Mouse (Mus musculus): Measurements from ENCODE around the gene Fam71b. TPM values are rescaled to one million over a fixed set of nuclear protein-coding genes. Genes with fewer than 3 reads are reported as not detected.

The Fam71b gene
- polyA plus RNA-seq, 1 experiment from 2014 or later, result not detected

GRCm38 (mm10) chr11:46443152-46443551 is 46.8 kb downstream of the Fam71b start:
- no peak for ATAC-seq
- Histone ChIP-seq H3K36me3 (no peaks in the 10 kb centered on the region; the same call in 1 of the 2 replicates), H3K4me2 (replicated peaks) (no peak overlapping the region), H3K4me3 (replicated peaks) (no peak overlapping the region), H3K27ac (no peak overlapping the region), H3K9me3 (no peaks in the 10 kb centered on the region), H3K9ac (no peak overlapping the region), H3K27me3 (replicated peaks) (no peaks in the 10 kb centered on the region), H3K4me1 (replicated peaks) (no peaks in the 10 kb centered on the region)
- 87% methylated on average over 1 of the region's 1 CpGs for WGBS

GRCm38 (mm10) chr11:46443979-46444378 is 47.6 kb downstream of the Fam71b start:
- 80% methylated on average over 5 of the region's 5 CpGs for WGBS
- H3K4me3 ChIP-seq (replicated peaks), result no peak overlapping the region
- no peaks in the 10 kb centered on the region for H3K27me3 ChIP-seq (replicated peaks)
- ATAC-seq, result no peak
- no peak overlapping the region for H3K27ac ChIP-seq
- no peak overlapping the region for H3K4me2 ChIP-seq (replicated peaks)
- no peaks in the 10 kb centered on the region for H3K9me3 ChIP-seq
- H3K9ac ChIP-seq, result no peak overlapping the region
- no peaks in the 10 kb centered on the region; the same call in 1 of the 2 replicates for H3K36me3 ChIP-seq
- no peaks in the 10 kb centered on the region for H3K4me1 ChIP-seq (replicated peaks)

GRCm38 (mm10) chr11:46446150-46446549 is 49.8 kb downstream of the Fam71b start:
- no peaks in the 10 kb centered on the region for H3K27me3 ChIP-seq (replicated peaks)
- no peak overlapping the region for H3K4me3 ChIP-seq (replicated peaks)
- ATAC-seq, result no peak
- H3K9me3 ChIP-seq, result no peaks in the 10 kb centered on the region
- no peak overlapping the region for H3K4me2 ChIP-seq (replicated peaks)
- 88% methylated on average over 6 of the region's 6 CpGs for WGBS
- H3K27ac ChIP-seq, result no peak overlapping the region
- no peaks in the 10 kb centered on the region; the same call in 1 of the 2 replicates for H3K36me3 ChIP-seq
- no peaks in the 10 kb centered on the region for H3K4me1 ChIP-seq (replicated peaks)
- no peak overlapping the region for H3K9ac ChIP-seq

GRCm38 (mm10) chr11:46447644-46448484 is 51.5 kb downstream of the Fam71b start:
- H3K9ac ChIP-seq, result no peak overlapping the region
- H3K36me3 ChIP-seq, result no peaks in the 10 kb centered on the region; the same call in 1 of the 2 replicates
- no peak for ATAC-seq
- H3K4me2 ChIP-seq (replicated peaks), result no peak overlapping the region
- 77% methylated on average over 13 of the region's 13 CpGs for WGBS
- no peaks in the 10 kb centered on the region for H3K27me3 ChIP-seq (replicated peaks)
- H3K4me3 ChIP-seq (replicated peaks), result no peak overlapping the region
- H3K9me3 ChIP-seq, result no peaks in the 10 kb centered on the region
- H3K4me1 ChIP-seq (replicated peaks), result no peaks in the 10 kb centered on the region
- H3K27ac ChIP-seq, result no peak overlapping the region

GRCm38 (mm10) chr11:46449461-46450080 is 53.2 kb downstream of the Fam71b start:
- H3K36me3 ChIP-seq, result no peaks in the 10 kb centered on the region
- H3K27me3 ChIP-seq (replicated peaks), result no peaks in the 10 kb centered on the region
- no peak for ATAC-seq
- no peaks in the 10 kb centered on the region for H3K9me3 ChIP-seq
- no peak overlapping the region for H3K27ac ChIP-seq
- no peaks in the 10 kb centered on the region for H3K4me1 ChIP-seq (replicated peaks)
- 75% methylated on average over 11 of the region's 11 CpGs for WGBS
- H3K4me2 ChIP-seq (replicated peaks), result no peak overlapping the region
- H3K4me3 ChIP-seq (replicated peaks), result no peak overlapping the region
- no peak overlapping the region for H3K9ac ChIP-seq

GRCm38 (mm10) chr11:46454453-46455045 is 58.2 kb downstream of the Fam71b start, which contains the start of gene Havcr2:
Havcr2 (plus strand) TSS chr11:46454935.
- no peaks in the 10 kb centered on the region for H3K36me3 ChIP-seq
- no peaks in the 10 kb centered on the region for H3K27me3 ChIP-seq (replicated peaks)
- ATAC-seq, result no peak
- no peak within 1 kb of the TSS for H3K4me2 ChIP-seq (replicated peaks)
- 75% methylated on average over 6 of the region's 6 CpGs for WGBS
- no peak within 1 kb of the TSS for H3K9ac ChIP-seq
- no peaks in the 10 kb centered on the region for H3K4me1 ChIP-seq (replicated peaks)
- no peak within 1 kb of the TSS for H3K27ac ChIP-seq
- H3K9me3 ChIP-seq, result no peaks in the 10 kb centered on the region
- H3K4me3 ChIP-seq (replicated peaks), result no peak within 1 kb of the TSS

Other genes starting within 250 kb of the Fam71b start
- 3.1 and 3.6 TPM in 2 replicates for gene Nipal4, start 230.1 kb upstream of the Fam71b start, polyA plus RNA-seq (2015; fragmentation: Nextera tagmentation; extraction: Ambion mirVana)
- 0.16 TPM in 1 of 2 replicates, not detected in the other for gene Fndc9, start 161.0 kb upstream of the Fam71b start, polyA plus RNA-seq (2015; fragmentation: Nextera tagmentation; extraction: Ambion mirVana)
- gene Cyfip2, start 83.7 kb upstream of the Fam71b start, polyA plus RNA-seq (2015; fragmentation: Nextera tagmentation; extraction: Ambion mirVana), result 7.5 and 7.8 TPM in 2 replicates
- 0.25 and 0.40 TPM in 2 replicates for gene Itk, start 7.0 kb upstream of the Fam71b start, polyA plus RNA-seq (2015; fragmentation: Nextera tagmentation; extraction: Ambion mirVana)
- gene Med7, start 40.4 kb downstream of the Fam71b start, polyA plus RNA-seq (2015; fragmentation: Nextera tagmentation; extraction: Ambion mirVana), result 57.5 and 60.6 TPM in 2 replicates
- gene Havcr2, start 58.4 kb downstream of the Fam71b start, polyA plus RNA-seq (2015; fragmentation: Nextera tagmentation; extraction: Ambion mirVana), result 0.08 and 0.16 TPM in 2 replicates
- gene Gm12169, start 127.7 kb downstream of the Fam71b start, polyA plus RNA-seq (2015; fragmentation: Nextera tagmentation; extraction: Ambion mirVana), result not detected in 2 replicates
- not detected in 2 replicates for gene BC053393, start 175.0 kb downstream of the Fam71b start, polyA plus RNA-seq (2015; fragmentation: Nextera tagmentation; extraction: Ambion mirVana)
- gene Dppa1, start 232.7 kb downstream of the Fam71b start, polyA plus RNA-seq (2015; fragmentation: Nextera tagmentation; extraction: Ambion mirVana), result not detected in 2 replicates

Measured in intestine, embryonic 15.5 days (tissue).